ENCODE assay signal across 14 mouse cellular contexts in genomic region chr7:66260763-66261390, GRCm38 (mm10).
DNase-seq lines count a peak whose midpoint lies in the region; ATAC-seq lines count a peak whose summit lies in the region.
"Had no signal": no experiment of that assay in that cellular context is flagged by ENCODE, and none has a peak within 500 bp of the region (broad histone marks: within the 10 kb centered on the region; RNA-seq: fewer than 3 reads in every experiment).

No protein-coding gene starts in this region.

- peaks cover 16% of the 10 kb centered on the region for H3K36me3 ChIP-seq in heart, embryonic 10.5 days
- H3K36me3 ChIP-seq in midbrain, embryonic 11.5 days (ENCODE audit: control insufficient read depth, insufficient read depth, low read length) = no peaks in the 10 kb centered on the region
- H3K36me3 ChIP-seq in midbrain, embryonic 10.5 days = no peaks in the 10 kb centered on the region
- H3K36me3 ChIP-seq in midbrain, embryonic 15.5 days (replicated peaks) = no peaks in the 10 kb centered on the region
- peaks cover 28% of the 10 kb centered on the region for H3K36me3 ChIP-seq in liver, embryonic 12.5 days

- H3K27me3 ChIP-seq in heart, embryonic 10.5 days (ENCODE audit: insufficient read depth, poor library complexity, severe bottlenecking) = 0 out of 2 replicates have a peak, but pooled peaks cover 6% of the 10 kb centered on the region
- H3K27me3 ChIP-seq in midbrain, embryonic 11.5 days (ENCODE audit: control insufficient read depth, insufficient read depth, low read length) = no peaks in the 10 kb centered on the region
- no peaks in the 10 kb centered on the region for H3K27me3 ChIP-seq in midbrain, embryonic 10.5 days (ENCODE audit: low read depth, poor library complexity, severe bottlenecking)
- no peaks in the 10 kb centered on the region for H3K27me3 ChIP-seq in midbrain, embryonic 15.5 days (replicated peaks)
- H3K27me3 ChIP-seq in liver, embryonic 12.5 days (replicated peaks) = no peaks in the 10 kb centered on the region
- H3K27me3 ChIP-seq: embryonic facial prominence, embryonic 15.5 days; lung, embryonic 15.5 days had no signal

- no peak for ATAC-seq in midbrain, embryonic 11.5 days (ENCODE audit: low FRiP score)
- peak; percentile 71; the same call in 1 of the 2 replicates for ATAC-seq in midbrain, embryonic 15.5 days (replicated peaks)
- ATAC-seq in liver, embryonic 12.5 days = no peak

- WGBS in heart, embryonic 10.5 days = 82% methylated on average over 7 of the region's 7 CpGs
- 86% methylated on average over 7 of the region's 7 CpGs for WGBS in midbrain, embryonic 11.5 days
- 86% methylated on average over 7 of the region's 7 CpGs for WGBS in midbrain, embryonic 10.5 days
- WGBS in midbrain, embryonic 15.5 days = 63% methylated on average over 7 of the region's 7 CpGs
- 80% methylated on average over 7 of the region's 7 CpGs for WGBS in liver, embryonic 12.5 days (ENCODE audit: insufficient replicate concordance)

- H3K4me2 ChIP-seq in midbrain, embryonic 11.5 days = no peak overlapping the region
- no peak overlapping the region for H3K4me2 ChIP-seq in midbrain, embryonic 15.5 days
- H3K4me2 ChIP-seq in liver, embryonic 12.5 days = no peak overlapping the region
- H3K4me2 ChIP-seq: embryonic facial prominence, embryonic 15.5 days; lung, embryonic 15.5 days had no signal

- H3K9ac ChIP-seq in midbrain, embryonic 11.5 days (ENCODE audit: low read length) = no peak overlapping the region
- no peak overlapping the region for H3K9ac ChIP-seq in midbrain, embryonic 15.5 days
- H3K9ac ChIP-seq in liver, embryonic 12.5 days = no peak overlapping the region
- H3K9ac ChIP-seq: embryonic facial prominence, embryonic 15.5 days; lung, embryonic 15.5 days had no signal

- H3K27ac ChIP-seq in heart, embryonic 10.5 days = 0 out of 2 replicates have a peak overlapping the region, but pooled peaks have one; percentile 39
- no peak overlapping the region for H3K27ac ChIP-seq in midbrain, embryonic 11.5 days (ENCODE audit: low read depth, low read length)
- no peak overlapping the region for H3K27ac ChIP-seq in midbrain, embryonic 10.5 days (replicated peaks)
- H3K27ac ChIP-seq in midbrain, embryonic 15.5 days = no peak overlapping the region
- H3K27ac ChIP-seq in liver, embryonic 12.5 days = no peak overlapping the region
- H3K27ac ChIP-seq: embryonic facial prominence, embryonic 15.5 days; lung, embryonic 15.5 days had no signal

- no peaks in the 10 kb centered on the region for H3K9me3 ChIP-seq in heart, embryonic 10.5 days
- no peaks in the 10 kb centered on the region for H3K9me3 ChIP-seq in midbrain, embryonic 11.5 days (ENCODE audit: control insufficient read depth, low read length)
- no peaks in the 10 kb centered on the region for H3K9me3 ChIP-seq in midbrain, embryonic 10.5 days (replicated peaks)
- H3K9me3 ChIP-seq in midbrain, embryonic 15.5 days = no peaks in the 10 kb centered on the region
- H3K9me3 ChIP-seq in liver, embryonic 12.5 days (replicated peaks) = no peaks in the 10 kb centered on the region
- H3K9me3 ChIP-seq: embryonic facial prominence, embryonic 15.5 days; lung, embryonic 15.5 days had no signal

- no peak overlapping the region for H3K4me3 ChIP-seq in heart, embryonic 10.5 days
- no peak overlapping the region for H3K4me3 ChIP-seq in midbrain, embryonic 11.5 days (ENCODE audit: low read depth, low read length)
- no peak overlapping the region for H3K4me3 ChIP-seq in midbrain, embryonic 10.5 days
- H3K4me3 ChIP-seq in midbrain, embryonic 15.5 days = no peak overlapping the region
- no peak overlapping the region for H3K4me3 ChIP-seq in liver, embryonic 12.5 days
- H3K4me3 ChIP-seq: embryonic facial prominence, embryonic 15.5 days; lung, embryonic 15.5 days; myocyte had no signal

- DNase-seq in heart, embryonic 10.5 days (ENCODE audit: low spot score) = no peak
- DNase-seq in heart, adult 9 months (ENCODE audit: low spot score in 2 of 2) = no peak
- DNase-seq in midbrain, embryonic 11.5 days (ENCODE audit: low spot score, missing footprints) = peak; percentile 51
- no peak for DNase-seq in midbrain, embryonic 10.5 days (ENCODE audit: low spot score)
- peak; percentile 91 to 95 for DNase-seq in cerebellum, postnatal 10 days
- DNase-seq in spleen, postnatal 36 days (ENCODE audit: low spot score in 2 of 2) = no peak
- DNase-seq: gastrocnemius, postnatal 36 days; kidney, adult 18-20 months; right cerebral cortex, postnatal 14 days had no signal

- peaks cover 23% of the 10 kb centered on the region for H3K4me1 ChIP-seq in heart, embryonic 10.5 days
- no peaks in the 10 kb centered on the region for H3K4me1 ChIP-seq in midbrain, embryonic 11.5 days (ENCODE audit: control insufficient read depth, insufficient read depth, low read length)
- peaks cover 13% of the 10 kb centered on the region for H3K4me1 ChIP-seq in midbrain, embryonic 10.5 days
- 0 out of 2 replicates have a peak, but pooled peaks cover 6% of the 10 kb centered on the region for H3K4me1 ChIP-seq in midbrain, embryonic 15.5 days
- peaks cover 28% of the 10 kb centered on the region for H3K4me1 ChIP-seq in liver, embryonic 12.5 days

Comparison
In these comparisons a context has a peak if more than half of its experiments do, and no peak if none do; other contexts are left out.
1. DNase-seq: peak in midbrain, embryonic 11.5 days (single experiment) and cerebellum, postnatal 10 days (2 of 2); none in heart, embryonic 10.5 days (single experiment), heart, adult 9 months (0 of 2), midbrain, embryonic 10.5 days (single experiment) and spleen, postnatal 36 days (0 of 2).